Mouse (Mus musculus) hindbrain, postnatal 0 days (tissue): ENCODE results near the gene Kdm5b. TPM values are rescaled to one million over a fixed set of nuclear protein-coding genes. Genes with fewer than 3 reads are reported as not detected.

ENCODE experiments used
- ATAC-seq: fragments of 200-750 bp; cut with Nextera tagmentation; 2 replicates; pipeline ENCODE4 v1.8.0; 2017; ENCODE audit warnings: mild to moderate bottlenecking, moderate TSS enrichment, moderate library complexity
- DNase-seq: peaks from one replicate; pipeline ENCODE4 v3.0.0-alpha.2; 2015; ENCODE audit warnings: low spot score
- H3K27ac ChIP-seq: fragments of 300-500 bp; sonication (generic); 2 replicates; pipeline ENCODE4 v1.5.1; 2014; ENCODE audit warnings: mild to moderate bottlenecking
- H3K27me3 ChIP-seq: fragments of 300-500 bp; sonication (generic); 2 replicates; pipeline ENCODE4 v1.6.1; 2014; ENCODE audit warnings: low read length, mixed read lengths; ENCODE audit not compliant: insufficient read depth
- H3K36me3 ChIP-seq: fragments of 300-500 bp; sonication (generic); 2 replicates; pipeline ENCODE4 v1.6.1; 2014; ENCODE audit warnings: low read length, mixed read lengths; ENCODE audit not compliant: insufficient read depth
- H3K4me1 ChIP-seq: fragments of 300-500 bp; sonication (generic); 2 replicates; pipeline ENCODE4 v1.6.1; 2014; ENCODE audit warnings: antibody characterized with exemption, low read length, mixed read lengths; ENCODE audit not compliant: insufficient read depth
- H3K4me2 ChIP-seq: fragments of 300-500 bp; sonication (generic); 2 replicates; pipeline ENCODE4 v1.6.1; 2014; ENCODE audit warnings: low read depth, mild to moderate bottlenecking, low read length, moderate library complexity, mixed read lengths
- H3K4me3 ChIP-seq: fragments of 300-500 bp; sonication (generic); 2 replicates; pipeline ENCODE4 v1.5.1; 2014; ENCODE audit warnings: low read length
- H3K9ac ChIP-seq: fragments of 300-500 bp; sonication (generic); replicated peaks from 2 replicates; pipeline ENCODE4 v1.6.1; 2014; ENCODE audit warnings: mild to moderate bottlenecking, low read length, moderate library complexity, mixed read lengths
- H3K9me3 ChIP-seq: fragments of 300-500 bp; sonication (generic); 2 replicates; pipeline ENCODE4 v1.6.1; 2016; ENCODE audit warnings: low read length, mixed read lengths
- CTCF ChIP-seq: IDR thresholded peaks from 2 replicates; pipeline ENCODE4 v1.5.1; 2016; ENCODE audit warnings: antibody characterized with exemption, control low read depth, low read depth
- WGBS: fragments of 180-500 bp; shearing (Covaris S2); extraction: QIAGEN DNeasy Blood & Tissue Kit; methylation state at CpG from one replicate; pipeline ENCODE4 v1.1.7; 2014; 5-methylcytosine and 5-hydroxymethylcytosine counted together
- polyA plus RNA-seq: library from polyadenylated mRNA; unstranded; fragments of >200 nt; fragmentation: Nextera tagmentation; extraction: Ambion mirVana; gene quantifications from 2 replicates; pipeline ENCODE4 v1.2.1, GENCODE M21; 2015
- total RNA-seq: library from RNA; depleted of rRNA; stranded (reverse); fragments of >200 nt; gene quantifications from 2 replicates; pipeline ENCODE4 v1.2.3, GENCODE M21; 2014

Kdm5b gene
- total and polyA plus RNA-seq, 2 experiments from 2014 or later = 42.1 to 59.2 TPM

GRCm38 (mm10) chr1:134555871-134556670 is 3.9 kb upstream of the Kdm5b start:
- Histone ChIP-seq H3K4me3 (peak overlapping the region; percentile 66), H3K4me2 (peak overlapping the region; percentile 65), H3K4me1 (peaks cover 5% of the 10 kb centered on the region; the same call in 1 of the 2 replicates), H3K27me3 (no peaks in the 10 kb centered on the region), H3K27ac (peak overlapping the region; percentile 87), H3K9ac (peak overlapping the region; percentile 70), H3K36me3 (no peaks in the 10 kb centered on the region), H3K9me3 (no peaks in the 10 kb centered on the region)
- 1% methylated on average over 45 of the region's 46 CpGs for WGBS
- ATAC-seq (peak; percentile 51), DNase-seq (peak; percentile 80)
- no peak; the same call in 1 of the 2 replicates for TF ChIP-seq CTCF

- ATAC-seq = peak; percentile 96
- Histone ChIP-seq H3K4me2 (peak overlapping the region; percentile 65), H3K9ac (peak overlapping the region; percentile 70), H3K9me3 (no peaks in the 10 kb centered on the region), H3K36me3 (no peaks in the 10 kb centered on the region), H3K27me3 (no peaks in the 10 kb centered on the region), H3K27ac (peak overlapping the region; percentile 87), H3K4me3 (peak overlapping the region; percentile 66), H3K4me1 (peaks cover 5% of the 10 kb centered on the region; the same call in 1 of the 2 replicates)
- peak; percentile 99 for DNase-seq
- WGBS = under 1% methylated on average over 34 of the region's 35 CpGs
- TF ChIP-seq CTCF = no peak
Observed at GRCm38 (mm10) chr1:134556671-134557218, 3.2 kb upstream of the Kdm5b start.

GRCm38 (mm10) chr1:134558511-134558910 is 1.5 kb upstream of the Kdm5b start:
- WGBS = 61% methylated on average over 5 of the region's 5 CpGs

GRCm38 (mm10) chr1:134559226-134559625 is 745 bp upstream of the Kdm5b start:
- H3K4me3 ChIP-seq = no peak overlapping the region
- no peak overlapping the region for H3K4me2 ChIP-seq
- no peak overlapping the region for H3K27ac ChIP-seq
- 68% methylated on average over 3 of the region's 3 CpGs for WGBS
- H3K36me3 ChIP-seq = no peaks in the 10 kb centered on the region
- no peaks in the 10 kb centered on the region for H3K9me3 ChIP-seq
- ATAC-seq = no peak
- no peaks in the 10 kb centered on the region for H3K27me3 ChIP-seq
- DNase-seq = no peak
- H3K4me1 ChIP-seq = peaks cover 15% of the 10 kb centered on the region
- H3K9ac ChIP-seq = no peak overlapping the region
- no peak for TF ChIP-seq CTCF

More at GRCm38 (mm10) chr1:134558511-134558910, 1.5 kb upstream of the Kdm5b start:
- H3K9me3 ChIP-seq = no peaks in the 10 kb centered on the region
- H3K9ac ChIP-seq = no peak overlapping the region
- H3K36me3 ChIP-seq = no peaks in the 10 kb centered on the region
- H3K4me2 ChIP-seq = no peak overlapping the region
- no peak overlapping the region for H3K4me3 ChIP-seq
- no peak for TF ChIP-seq CTCF
- no peak overlapping the region for H3K27ac ChIP-seq
- H3K27me3 ChIP-seq = no peaks in the 10 kb centered on the region
- H3K4me1 ChIP-seq = peaks cover 12% of the 10 kb centered on the region
- DNase-seq (no peak), ATAC-seq (no peak)

- Histone ChIP-seq H3K36me3 (no peaks in the 10 kb centered on the region), H3K27ac (peak overlapping the region; percentile 96), H3K4me1 (peaks cover 15% of the 10 kb centered on the region), H3K4me2 (peak overlapping the region; percentile 78), H3K9me3 (no peaks in the 10 kb centered on the region), H3K27me3 (no peaks in the 10 kb centered on the region), H3K4me3 (peak overlapping the region; percentile 100), H3K9ac (peak overlapping the region; percentile 97)
- 0% methylated on average over 28 of the region's 50 CpGs for WGBS
- no peak for TF ChIP-seq CTCF
- ATAC-seq (peak; percentile 4; the same call in 1 of the 2 replicates), DNase-seq (no peak)
Observed at GRCm38 (mm10) chr1:134560396-134560795, 425 bp downstream of the Kdm5b start.

- H3K9ac ChIP-seq = peak overlapping the region; percentile 97
- no peak for TF ChIP-seq CTCF
- peak; percentile 18; the same call in 1 of the 2 replicates for ATAC-seq
Observed at GRCm38 (mm10) chr1:134560801-134561769, 1.1 kb downstream of the Kdm5b start.

More at GRCm38 (mm10) chr1:134560801-134561769, 1.1 kb downstream of the Kdm5b start:
- WGBS = under 1% methylated on average over 62 of the region's 76 CpGs
- peak overlapping the region; percentile 100 for H3K4me3 ChIP-seq
- H3K36me3 ChIP-seq = no peaks in the 10 kb centered on the region
- peak overlapping the region; percentile 78 for H3K4me2 ChIP-seq
- no peaks in the 10 kb centered on the region for H3K27me3 ChIP-seq
- peaks cover 12% of the 10 kb centered on the region for H3K4me1 ChIP-seq
- DNase-seq = peak; percentile 68
- no peaks in the 10 kb centered on the region for H3K9me3 ChIP-seq
- H3K27ac ChIP-seq = peak overlapping the region; percentile 96
